9 mouse cellular contexts compared by ENCODE assay signal in the genomic region with DNA sequence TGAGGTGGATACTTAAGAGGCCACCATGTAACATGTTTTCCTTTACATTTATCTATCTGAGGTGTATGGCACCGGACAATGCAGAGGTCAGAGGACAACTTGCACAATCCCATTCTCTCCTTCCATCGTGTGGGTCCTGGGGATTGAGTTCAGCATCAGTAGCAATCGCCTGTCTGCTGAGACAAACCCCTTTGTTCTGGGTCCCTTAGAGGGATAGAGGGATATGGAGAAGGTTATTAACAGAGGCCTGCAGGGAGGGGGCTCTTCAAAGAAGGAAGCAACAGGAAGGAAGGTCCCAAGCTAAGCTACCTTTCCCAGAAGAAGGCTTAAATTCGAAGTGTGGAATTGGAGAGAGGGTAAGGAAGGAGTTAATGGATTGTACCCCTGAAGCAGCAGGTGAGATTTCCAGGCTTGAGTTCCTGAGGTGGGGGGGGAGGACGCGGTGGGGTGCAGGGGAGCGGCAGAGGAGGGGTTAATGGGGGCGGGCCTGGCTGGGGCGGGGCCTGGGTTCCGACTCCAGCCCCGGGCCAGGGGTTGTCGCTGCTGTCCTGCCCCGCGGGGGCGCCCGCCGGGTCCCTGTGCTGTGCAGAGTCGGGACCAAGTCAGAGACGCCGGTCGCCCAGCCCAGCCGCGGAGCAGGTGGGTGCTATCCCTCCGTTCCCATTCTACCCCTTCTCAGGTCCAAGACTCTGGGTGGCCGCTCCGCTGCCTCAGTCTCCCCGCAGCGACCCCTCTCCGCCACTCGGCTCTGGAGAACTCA. TPM values are rescaled to one million over a fixed set of nuclear protein-coding genes. Genes with fewer than 3 reads are reported as not detected.
A peak's percentile ranks its signal among the peaks of the same experiment; 100 is the strongest.
DNase-seq lines count a peak whose midpoint lies in the region; ATAC-seq and TF ChIP-seq lines count a peak whose summit lies in the region.
"Had no signal": no experiment of that assay in that cellular context is flagged by ENCODE, and none has a peak within 500 bp of the region (broad histone marks: within the 10 kb centered on the region; RNA-seq: fewer than 3 reads in every experiment).

TSS of gene Gpr4 (plus strand) at position 543 of the 760 bp plus-strand sequence.

- no peaks in the 10 kb centered on the region for H3K36me3 ChIP-seq in embryonic facial prominence, embryonic 13.5 days
- no peaks in the 10 kb centered on the region for H3K36me3 ChIP-seq in liver, adult 2 months (ENCODE audit: control insufficient read depth, insufficient read depth, low read length)
- no peaks in the 10 kb centered on the region for H3K36me3 ChIP-seq in midbrain, postnatal 0 days (ENCODE audit: insufficient read depth, low read length)

- 2% methylated on average over 29 of the region's 30 CpGs for WGBS in embryonic facial prominence, embryonic 13.5 days
- 2% methylated on average over 29 of the region's 30 CpGs for WGBS in liver, adult 2 months
- WGBS in midbrain, postnatal 0 days: 3% methylated on average over 24 of the region's 30 CpGs

- peak within 1 kb of the TSS; percentile 66 for H3K9ac ChIP-seq in embryonic facial prominence, embryonic 13.5 days
- H3K9ac ChIP-seq in liver, adult 2 months (ENCODE audit: low read depth, low read length): peak within 1 kb of the TSS; percentile 64
- peak within 1 kb of the TSS; percentile 51 for H3K9ac ChIP-seq in midbrain, postnatal 0 days (replicated peaks; ENCODE audit: low read length, poor library complexity, severe bottlenecking)

- H3K4me1 ChIP-seq in embryonic facial prominence, embryonic 13.5 days: peaks cover 26% of the 10 kb centered on the region; the same call in 1 of the 2 replicates
- peaks cover 3% of the 10 kb centered on the region; the same call in 1 of the 2 replicates for H3K4me1 ChIP-seq in liver, adult 2 months (ENCODE audit: control insufficient read depth, insufficient read depth, low read length)
- no peaks in the 10 kb centered on the region for H3K4me1 ChIP-seq in midbrain, postnatal 0 days (ENCODE audit: insufficient read depth, low read length)

- peaks cover 26% of the 10 kb centered on the region for H3K27me3 ChIP-seq in embryonic facial prominence, embryonic 13.5 days
- no peaks in the 10 kb centered on the region for H3K27me3 ChIP-seq in liver, adult 2 months (ENCODE audit: control insufficient read depth, insufficient read depth, low read length)
- no peaks in the 10 kb centered on the region for H3K27me3 ChIP-seq in midbrain, postnatal 0 days (ENCODE audit: insufficient read depth, low read length)
- H3K27me3 ChIP-seq: Patski had no signal

- peak; percentile 58 for TF ChIP-seq CTCF in layer of hippocampus, adult 2 months (conservative IDR thresholded peaks at IDR 0.05)
- 0 out of 2 replicates have a peak, but pooled peaks have one; percentile 12 for TF ChIP-seq CTCF in liver, adult 2 months (IDR thresholded peaks at IDR 0.05; ENCODE audit: low read depth, low read length)
- 0 out of 2 replicates have a peak, but pooled peaks have one; percentile 2 for TF ChIP-seq CTCF in midbrain, postnatal 0 days (IDR thresholded peaks at IDR 0.05)

- TF ChIP-seq POLR2A in liver, adult 2 months (IDR thresholded peaks at IDR 0.05; ENCODE audit: extremely low read depth, insufficient read depth, low read length): no peak

- peak within 1 kb of the TSS; percentile 64; the same call in 1 of the 2 replicates for H3K27ac ChIP-seq in layer of hippocampus, adult 2 months
- no peak within 1 kb of the TSS for H3K27ac ChIP-seq in embryonic facial prominence, embryonic 13.5 days
- H3K27ac ChIP-seq in liver, adult 2 months (replicated peaks; ENCODE audit: insufficient read depth, low read depth, low read length): peak within 1 kb of the TSS; percentile 25
- H3K27ac ChIP-seq in midbrain, postnatal 0 days (ENCODE audit: low read depth, low read length): no peak within 1 kb of the TSS

- H3K4me2 ChIP-seq in embryonic facial prominence, embryonic 13.5 days: peak within 1 kb of the TSS; percentile 76
- peak within 1 kb of the TSS; percentile 72 for H3K4me2 ChIP-seq in midbrain, postnatal 0 days (ENCODE audit: low read depth, low read length, poor library complexity, severe bottlenecking)

- no peaks in the 10 kb centered on the region for H3K79me2 ChIP-seq in liver, adult 2 months (ENCODE audit: control insufficient read depth, insufficient read depth, low read length)

- peak within 1 kb of the TSS; percentile 57 for H3K4me3 ChIP-seq in layer of hippocampus, adult 2 months
- peak within 1 kb of the TSS; percentile 52 for H3K4me3 ChIP-seq in embryonic facial prominence, embryonic 13.5 days
- H3K4me3 ChIP-seq in liver, adult 2 months (ENCODE audit: insufficient read depth, low read depth, low read length): peak within 1 kb of the TSS; percentile 73
- peak within 1 kb of the TSS; percentile 45 for H3K4me3 ChIP-seq in midbrain, postnatal 0 days (ENCODE audit: low read depth, low read length)

- peaks cover 4% of the 10 kb centered on the region for H3K9me3 ChIP-seq in embryonic facial prominence, embryonic 13.5 days
- no peaks in the 10 kb centered on the region for H3K9me3 ChIP-seq in midbrain, postnatal 0 days (ENCODE audit: low read length)

- no peak for DNase-seq in layer of hippocampus, adult 2 months (ENCODE audit: low spot score in 2 of 2)
- no peak for DNase-seq in layer of hippocampus, adult 11-12 months (ENCODE audit: low spot score)
- peak; percentile 71 for DNase-seq in heart, postnatal 4 days
- no peak for DNase-seq in liver, adult 2 months (ENCODE audit: extremely low read depth, low read depth, low spot score)
- peak; percentile 17 for DNase-seq in midbrain, postnatal 0 days (ENCODE audit: low spot score)
- no peak for DNase-seq in spleen, postnatal 4 days (ENCODE audit: low spot score in 2 of 2)
- no peak for DNase-seq in layer of hippocampus, adult 9-10 months (ENCODE audit: low spot score)

- ATAC-seq in embryonic facial prominence, embryonic 13.5 days (ENCODE audit: insufficient number of reproducible peaks, insufficient read depth, low FRiP score, low TSS enrichment, low read depth): no peak
- peak; percentile 39; the same call in 1 of the 2 replicates for ATAC-seq in midbrain, postnatal 0 days (ENCODE audit: low FRiP score)
- ATAC-seq: Patski had no signal

RNA-seq across cellular contexts. Expression of gene Gpr4, which starts in this region (rescaled TPM):
- 1 to 10 TPM; 1.6 to 2.5 TPM for total RNA-seq in layer of hippocampus, adult 2 months (2021)
- 1.6 and 1.9 TPM in 2 replicates for polyA plus RNA-seq in embryonic facial prominence, embryonic 13.5 days (2015; fragmentation: Nextera tagmentation; extraction: Ambion mirVana)
- 1 to 10 TPM; 6.7 to 8.1 TPM for total RNA-seq in heart, postnatal 4 days (2021)
- 0.09 and 0.40 TPM in 2 replicates for total RNA-seq in liver, adult 2 months (2014; rRNA removed)
- polyA plus RNA-seq in liver, adult 2 months (2012; rRNA removed): 1.8 and 2.7 TPM in 2 replicates
- 3.1 and 4.7 TPM in 2 replicates for total RNA-seq in midbrain, postnatal 0 days (2014; rRNA removed)
- 6.1 and 6.2 TPM in 2 replicates for polyA plus RNA-seq in midbrain, postnatal 0 days (2015; fragmentation: Nextera tagmentation; extraction: Ambion mirVana)

Comparison
In these comparisons a context has a peak if more than half of its experiments do, and no peak if none do; other contexts are left out.
1. DNase-seq: peak in heart, postnatal 4 days (single experiment) and midbrain, postnatal 0 days (single experiment); none in layer of hippocampus, adult 2 months (0 of 2), layer of hippocampus, adult 11-12 months (single experiment), liver, adult 2 months (single experiment), spleen, postnatal 4 days (0 of 2) and layer of hippocampus, adult 9-10 months (single experiment).
2. H3K27ac ChIP-seq: peak in layer of hippocampus, adult 2 months (single experiment) and liver, adult 2 months (single experiment); none in embryonic facial prominence, embryonic 13.5 days (single experiment) and midbrain, postnatal 0 days (single experiment).
3. CTCF ChIP-seq: peak in every context shown above with its lines; median percentile 58 in layer of hippocampus, adult 2 months; 12 in liver, adult 2 months; 2 in midbrain, postnatal 0 days.
4. Peak in every context shown above with its lines, with median percentiles within 50 percentile points of each other: H3K4me3 ChIP-seq and H3K9ac ChIP-seq.